Mouse (Mus musculus) heart, adult 2 months (tissue): ENCODE measurements around the gene Pdhx.

ENCODE experiments used
- CTCF ChIP-seq: fragments of 200-600 bp; IDR thresholded peaks from 2 replicates; pipeline ENCODE4 v1.8.1; 2022; ENCODE audit warnings: antibody characterized with exemption, mild to moderate bottlenecking, moderate library complexity
- EP300 ChIP-seq: fragments of 200-500 bp; IDR thresholded peaks from 2 replicates; pipeline ENCODE4 v1.6.1; 2011; ENCODE audit warnings: low read depth, low read length, control low read depth; ENCODE audit not compliant: insufficient read depth

GRCm38 (mm10) chr2:103073219-103073982, at the start of gene Pdhx, which contains the start of gene Apip:
- TF ChIP-seq EP300 (no peak), CTCF (no peak)
